12 mouse cellular contexts compared by ENCODE assay signal in genomic region chr1:193668841-193669240, GRCm38 (mm10).
DNase-seq lines count a peak whose midpoint lies in the region.
"Had no signal": no experiment of that assay in that cellular context is flagged by ENCODE, and none has a peak within 500 bp of the region (broad histone marks: within the 10 kb centered on the region; RNA-seq: fewer than 3 reads in every experiment).

No protein-coding gene starts in this region.

- H3K9me3 ChIP-seq in forebrain, embryonic 10.5 days = peaks cover 6% of the 10 kb centered on the region; the same call in 1 of the 2 replicates
- H3K9me3 ChIP-seq: embryonic facial prominence, embryonic 12.5 days; limb, embryonic 13.5 days had no signal

- H3K27ac ChIP-seq in forebrain, embryonic 10.5 days = no peak overlapping the region
- H3K27ac ChIP-seq: embryonic facial prominence, embryonic 12.5 days; hindbrain, embryonic 14.5 days; limb, embryonic 13.5 days had no signal

- DNase-seq in adrenal gland, postnatal 10 days = peak; percentile 40
- DNase-seq in adrenal gland, postnatal 4 days (ENCODE audit: low spot score in 2 of 2) = no peak
- peak; percentile 54 for DNase-seq in spleen, adult 12 weeks (ENCODE audit: low spot score)
- DNase-seq in spleen, adult 18-20 months = no peak
- DNase-seq in kidney, postnatal 14 days = peak; percentile 57
- DNase-seq in spleen, postnatal 4 days (ENCODE audit: low spot score in 2 of 2) = peak; percentile 73
- DNase-seq in frontal cortex, postnatal 14 days (ENCODE audit: low spot score in 2 of 2) = no peak
- no peak for DNase-seq in forebrain, embryonic 10.5 days (ENCODE audit: extremely low spot score, low spot score)
- DNase-seq: right cerebral cortex, adult 18-20 months had no signal

- H3K27me3 ChIP-seq in forebrain, embryonic 10.5 days (ENCODE audit: poor library complexity, severe bottlenecking) = peaks cover 34% of the 10 kb centered on the region
- H3K27me3 ChIP-seq: embryonic facial prominence, embryonic 12.5 days; limb, embryonic 13.5 days had no signal

- no peaks in the 10 kb centered on the region for H3K36me3 ChIP-seq in forebrain, embryonic 10.5 days (replicated peaks)
- H3K36me3 ChIP-seq: embryonic facial prominence, embryonic 12.5 days; limb, embryonic 13.5 days had no signal

- H3K4me1 ChIP-seq in forebrain, embryonic 10.5 days = peaks cover 22% of the 10 kb centered on the region
- H3K4me1 ChIP-seq: embryonic facial prominence, embryonic 12.5 days; limb, embryonic 13.5 days had no signal

- H3K4me3 ChIP-seq in forebrain, embryonic 10.5 days = no peak overlapping the region
- H3K4me3 ChIP-seq: embryonic facial prominence, embryonic 12.5 days; limb, embryonic 13.5 days had no signal

Comparison
In these comparisons a context has a peak if more than half of its experiments do, and no peak if none do; other contexts are left out.
1. DNase-seq: peak in adrenal gland, postnatal 10 days (single experiment), spleen, adult 12 weeks (single experiment), kidney, postnatal 14 days (single experiment) and spleen, postnatal 4 days (2 of 2); none in adrenal gland, postnatal 4 days (0 of 2), spleen, adult 18-20 months (0 of 2), frontal cortex, postnatal 14 days (0 of 2) and forebrain, embryonic 10.5 days (single experiment).